Mouse (Mus musculus): ENCODE measurements around the gene Cog8.

DNA sequence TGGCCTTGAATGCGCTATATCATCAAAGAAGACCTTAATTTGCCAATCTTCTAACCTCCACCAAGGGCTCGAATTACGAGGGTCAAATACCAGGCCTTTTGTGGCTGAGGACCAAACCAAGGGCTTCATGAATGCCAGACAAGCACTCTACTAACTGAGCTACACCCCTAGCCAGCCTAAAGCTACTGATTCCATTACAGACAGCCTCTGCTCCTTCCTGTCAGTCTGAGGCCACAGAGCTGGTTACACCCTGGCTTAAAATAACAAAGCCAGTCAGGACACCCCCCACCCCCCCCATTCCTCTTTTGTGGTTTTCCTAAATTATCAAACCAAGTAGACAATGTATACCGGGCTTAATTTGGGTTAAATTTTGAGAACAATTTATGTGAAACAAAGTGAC, 17.2 kb upstream of the Cog8 start:
- TF ChIP-seq CTCF (IDR thresholded peaks at IDR 0.05; ENCODE audit: control insufficient read depth, insufficient read depth, low read length) (no peak), POLR2A (IDR thresholded peaks at IDR 0.05; ENCODE audit: borderline replicate concordance, control insufficient read depth, low read depth, low read length) (no peak)
